Mouse (Mus musculus) hindbrain, embryonic 12.5 days (tissue): ENCODE measurements around the gene Map3k14. TPM values are rescaled to one million over a fixed set of nuclear protein-coding genes. Genes with fewer than 3 reads are reported as not detected.
"Not testable (repeated sequence)": the region's sequence is repeated elsewhere in the genome, so short reads cannot be mapped to it uniquely, and the experiment has no call there.

Experiments
- ATAC-seq: fragments of 200-750 bp; cut with Nextera tagmentation; 2 replicates; pipeline ENCODE4 v1.8.0; 2017; ENCODE audit warnings: moderate TSS enrichment; ENCODE audit not compliant: low FRiP score
- H3K27ac ChIP-seq: fragments of 300-500 bp; sonication (generic); 2 replicates; pipeline ENCODE4 v1.5.1; 2016; ENCODE audit warnings: mild to moderate bottlenecking
- H3K27me3 ChIP-seq: fragments of 300-500 bp; sonication (generic); 2 replicates; pipeline ENCODE4 v1.6.1; 2016; ENCODE audit warnings: mild to moderate bottlenecking
- H3K36me3 ChIP-seq: fragments of 300-500 bp; sonication (generic); 2 replicates; pipeline ENCODE4 v1.6.1; 2016; ENCODE audit warnings: mild to moderate bottlenecking
- H3K4me1 ChIP-seq: fragments of 300-500 bp; sonication (generic); 2 replicates; pipeline ENCODE4 v1.6.1; 2016
- H3K4me2 ChIP-seq: fragments of 300-500 bp; sonication (generic); replicated peaks from 2 replicates; pipeline ENCODE4 v1.6.1; 2016; ENCODE audit warnings: mild to moderate bottlenecking
- H3K4me3 ChIP-seq: fragments of 300-500 bp; sonication (generic); 2 replicates; pipeline ENCODE4 v1.5.1; 2016; ENCODE audit warnings: mild to moderate bottlenecking
- H3K9ac ChIP-seq: fragments of 300-500 bp; sonication (generic); 2 replicates; pipeline ENCODE4 v1.6.1; 2016; ENCODE audit warnings: mild to moderate bottlenecking, moderate library complexity
- H3K9me3 ChIP-seq: fragments of 300-500 bp; sonication (generic); replicated peaks from 2 replicates; pipeline ENCODE4 v1.6.1; 2016; ENCODE audit warnings: mild to moderate bottlenecking
- WGBS: fragments of 180-500 bp; shearing (Covaris S2); methylation state at CpG from one replicate; pipeline ENCODE4 v1.1.7; 2016; 5-methylcytosine and 5-hydroxymethylcytosine counted together
- polyA plus RNA-seq: library from polyadenylated mRNA; unstranded; fragments of >200 nt; fragmentation: Nextera tagmentation; extraction: Ambion mirVana; gene quantifications from 2 replicates; pipeline ENCODE4 v1.2.1, GENCODE M21; 2016

Gene Map3k14
- polyA plus RNA-seq, 1 experiment from 2014 or later: 3.9 TPM

- H3K27ac ChIP-seq: no peak overlapping the region
- H3K27me3 ChIP-seq: no peaks in the 10 kb centered on the region
- ATAC-seq: no peak
- no peak overlapping the region for H3K4me3 ChIP-seq
- H3K4me2 ChIP-seq: no peak overlapping the region
- no peaks in the 10 kb centered on the region for H3K9me3 ChIP-seq
- WGBS: 80% methylated on average over 6 of the region's 6 CpGs
- H3K36me3 ChIP-seq: peaks cover 50% of the 10 kb centered on the region
- H3K9ac ChIP-seq: no peak overlapping the region
- no peaks in the 10 kb centered on the region; the same call in 1 of the 2 replicates for H3K4me1 ChIP-seq
These were observed 30.8 kb downstream of the Map3k14 start for GRCm38 (mm10) chr11:103236431-103236830.

- H3K4me2 ChIP-seq: no peak overlapping the region
- ATAC-seq: no peak
- no peaks in the 10 kb centered on the region for H3K27me3 ChIP-seq
- H3K27ac ChIP-seq: no peak overlapping the region; the same call in 1 of the 2 replicates
- H3K9ac ChIP-seq: no peak overlapping the region
- 77% methylated on average over 11 of the region's 11 CpGs for WGBS
- H3K9me3 ChIP-seq: no peaks in the 10 kb centered on the region
- H3K4me1 ChIP-seq: no peaks in the 10 kb centered on the region
- H3K4me3 ChIP-seq: no peak overlapping the region
- H3K36me3 ChIP-seq: peaks cover 53% of the 10 kb centered on the region
These were observed 31.6 kb downstream of the Map3k14 start for GRCm38 (mm10) chr11:103235702-103236101.

GRCm38 (mm10) chr11:103234447-103234846 lies 32.8 kb downstream of the Map3k14 start:
- Histone ChIP-seq H3K4me2 (no peak overlapping the region), H3K4me1 (no peaks in the 10 kb centered on the region), H3K4me3 (no peak overlapping the region), H3K9me3 (no peaks in the 10 kb centered on the region), H3K27me3 (no peaks in the 10 kb centered on the region), H3K9ac (no peak overlapping the region), H3K27ac (no peak overlapping the region), H3K36me3 (peaks cover 62% of the 10 kb centered on the region)
- no peak for ATAC-seq
- WGBS: 89% methylated on average over 1 of the region's 1 CpGs

GRCm38 (mm10) chr11:103232966-103233365 lies 34.3 kb downstream of the Map3k14 start:
- no peak for ATAC-seq
- H3K9ac ChIP-seq: no peak overlapping the region
- no peaks in the 10 kb centered on the region for H3K4me1 ChIP-seq
- no peak overlapping the region for H3K4me2 ChIP-seq
- no peaks in the 10 kb centered on the region for H3K27me3 ChIP-seq
- 32% methylated on average over 7 of the region's 7 CpGs for WGBS
- H3K27ac ChIP-seq: no peak overlapping the region
- H3K9me3 ChIP-seq: no peaks in the 10 kb centered on the region
- peaks cover 56% of the 10 kb centered on the region for H3K36me3 ChIP-seq
- H3K4me3 ChIP-seq: no peak overlapping the region

- Histone ChIP-seq H3K9me3 (no peaks in the 10 kb centered on the region), H3K4me2 (no peak overlapping the region), H3K36me3 (peaks cover 56% of the 10 kb centered on the region), H3K27me3 (no peaks in the 10 kb centered on the region), H3K4me1 (no peaks in the 10 kb centered on the region), H3K4me3 (no peak overlapping the region), H3K9ac (no peak overlapping the region), H3K27ac (no peak overlapping the region)
- WGBS: 94% methylated on average over 7 of the region's 7 CpGs
- ATAC-seq: no peak
These were observed 35.9 kb downstream of the Map3k14 start for GRCm38 (mm10) chr11:103231367-103231766.

- Histone ChIP-seq H3K27me3 (no peaks in the 10 kb centered on the region), H3K27ac (no peak overlapping the region), H3K9ac (no peak overlapping the region), H3K4me1 (no peaks in the 10 kb centered on the region), H3K36me3 (peaks cover 53% of the 10 kb centered on the region), H3K9me3 (no peaks in the 10 kb centered on the region), H3K4me2 (no peak overlapping the region), H3K4me3 (no peak overlapping the region)
- 90% methylated on average over 19 of the region's 19 CpGs for WGBS
- ATAC-seq: no peak
These were observed 36.6 kb downstream of the Map3k14 start for GRCm38 (mm10) chr11:103230626-103231025.

GRCm38 (mm10) chr11:103229608-103230007 lies 37.7 kb downstream of the Map3k14 start:
- no peak overlapping the region for H3K4me3 ChIP-seq
- no peak overlapping the region for H3K27ac ChIP-seq
- no peak for ATAC-seq
- 100% methylated on average over 2 of the region's 2 CpGs for WGBS
- H3K27me3 ChIP-seq: no peaks in the 10 kb centered on the region
- no peak overlapping the region for H3K4me2 ChIP-seq
- no peaks in the 10 kb centered on the region for H3K9me3 ChIP-seq
- peaks cover 58% of the 10 kb centered on the region for H3K36me3 ChIP-seq
- H3K4me1 ChIP-seq: no peaks in the 10 kb centered on the region
- H3K9ac ChIP-seq: no peak overlapping the region

GRCm38 (mm10) chr11:103223951-103224456 lies 43.3 kb downstream of the Map3k14 start:
- H3K4me2 ChIP-seq: no peak overlapping the region
- H3K4me1 ChIP-seq: 0 out of 2 replicates have a peak, but pooled peaks cover 3% of the 10 kb centered on the region
- no peaks in the 10 kb centered on the region for H3K9me3 ChIP-seq
- peaks cover 4% of the 10 kb centered on the region; the same call in 1 of the 2 replicates for H3K27me3 ChIP-seq
- H3K4me3 ChIP-seq: no peak overlapping the region
- H3K9ac ChIP-seq: no peak overlapping the region
- 68% methylated on average over 18 of the region's 18 CpGs for WGBS
- no peak for ATAC-seq
- no peak overlapping the region for H3K27ac ChIP-seq
- H3K36me3 ChIP-seq: peaks cover 68% of the 10 kb centered on the region

GRCm38 (mm10) chr11:103223444-103223843 lies 43.8 kb downstream of the Map3k14 start:
- Histone ChIP-seq H3K4me1 (peaks cover 5% of the 10 kb centered on the region), H3K27me3 (peaks cover 6% of the 10 kb centered on the region; the same call in 1 of the 2 replicates), H3K4me3 (no peak overlapping the region), H3K36me3 (peaks cover 64% of the 10 kb centered on the region), H3K4me2 (no peak overlapping the region), H3K9me3 (no peaks in the 10 kb centered on the region), H3K27ac (no peak overlapping the region), H3K9ac (no peak overlapping the region)
- no peak for ATAC-seq
- 89% methylated on average over 10 of the region's 10 CpGs for WGBS

- ATAC-seq, H3K27me3 ChIP-seq, H3K27ac ChIP-seq, H3K4me2 ChIP-seq, H3K4me3 ChIP-seq, H3K9me3 ChIP-seq, H3K9ac ChIP-seq: not testable (repeated sequence)
- Histone ChIP-seq H3K4me1 (peaks cover 11% of the 10 kb centered on the region), H3K36me3 (peaks cover 61% of the 10 kb centered on the region)
- WGBS: 88% methylated on average over 4 of the region's 4 CpGs
These were observed 44.6 kb downstream of the Map3k14 start for GRCm38 (mm10) chr11:103222718-103223117.

GRCm38 (mm10) chr11:103221437-103221836 lies 45.8 kb downstream of the Map3k14 start:
- Histone ChIP-seq H3K36me3 (peaks cover 50% of the 10 kb centered on the region), H3K27ac (no peak overlapping the region), H3K9me3 (no peaks in the 10 kb centered on the region), H3K4me3 (no peak overlapping the region), H3K9ac (no peak overlapping the region), H3K4me2 (no peak overlapping the region), H3K27me3 (peaks cover 10% of the 10 kb centered on the region), H3K4me1 (peaks cover 11% of the 10 kb centered on the region)
- ATAC-seq: no peak
- 92% methylated on average over 6 of the region's 6 CpGs for WGBS

- Histone ChIP-seq H3K4me2 (no peak overlapping the region), H3K4me1 (peaks cover 11% of the 10 kb centered on the region), H3K9ac (no peak overlapping the region), H3K27me3 (peaks cover 13% of the 10 kb centered on the region), H3K4me3 (no peak overlapping the region), H3K27ac (no peak overlapping the region), H3K36me3 (peaks cover 38% of the 10 kb centered on the region), H3K9me3 (no peaks in the 10 kb centered on the region)
- ATAC-seq: no peak
- WGBS: 79% methylated on average over 4 of the region's 4 CpGs
These were observed 47.3 kb downstream of the Map3k14 start for GRCm38 (mm10) chr11:103219995-103220394.

- Histone ChIP-seq H3K27ac (no peak overlapping the region), H3K27me3 (peaks cover 13% of the 10 kb centered on the region), H3K4me1 (peaks cover 11% of the 10 kb centered on the region), H3K9ac (no peak overlapping the region), H3K4me3 (no peak overlapping the region), H3K4me2 (no peak overlapping the region), H3K9me3 (no peaks in the 10 kb centered on the region), H3K36me3 (peaks cover 34% of the 10 kb centered on the region)
- no peak for ATAC-seq
- 89% methylated on average over 5 of the region's 5 CpGs for WGBS
These were observed 48.0 kb downstream of the Map3k14 start for GRCm38 (mm10) chr11:103219259-103219658.
